Mouse (Mus musculus) midbrain, embryonic 11.5 days (tissue): ENCODE measurements around the gene Sod2. TPM values are rescaled to one million over a fixed set of nuclear protein-coding genes. Genes with fewer than 3 reads are reported as not detected.
"Not testable (repeated sequence)": the region's sequence is repeated elsewhere in the genome, so short reads cannot be mapped to it uniquely, and the experiment has no call there.

ENCODE experiments used
- ATAC-seq: fragments of 200-750 bp; cut with Nextera tagmentation; 2 replicates; pipeline ENCODE4 v1.8.0; 2017; ENCODE audit warnings: moderate TSS enrichment, moderate library complexity; ENCODE audit not compliant: low FRiP score
- DNase-seq: peaks from one replicate; pipeline ENCODE4 v3.0.0; 2015; ENCODE audit warnings: low spot score; ENCODE audit errors: missing footprints
- H3K27ac ChIP-seq: fragments of 300-500 bp; sonication (generic); 2 replicates; pipeline ENCODE4 v1.5.1; 2014; ENCODE audit warnings: low read depth, low read length
- H3K27me3 ChIP-seq: fragments of 300-500 bp; sonication (generic); 2 replicates; pipeline ENCODE4 v1.6.1; 2014; ENCODE audit warnings: mild to moderate bottlenecking, low read length, moderate library complexity, mixed read lengths; ENCODE audit not compliant: control insufficient read depth, insufficient read depth
- H3K36me3 ChIP-seq: fragments of 300-500 bp; sonication (generic); 2 replicates; pipeline ENCODE4 v1.6.1; 2014; ENCODE audit warnings: mild to moderate bottlenecking, low read length, moderate library complexity, mixed read lengths; ENCODE audit not compliant: control insufficient read depth, insufficient read depth
- H3K4me1 ChIP-seq: fragments of 300-500 bp; sonication (generic); 2 replicates; pipeline ENCODE4 v1.6.1; 2014; ENCODE audit warnings: low read length; ENCODE audit not compliant: control insufficient read depth, insufficient read depth
- H3K4me2 ChIP-seq: fragments of 300-500 bp; sonication (generic); 2 replicates; pipeline ENCODE4 v1.6.1; 2014; ENCODE audit warnings: mild to moderate bottlenecking, moderate library complexity
- H3K4me3 ChIP-seq: fragments of 300-500 bp; sonication (generic); 2 replicates; pipeline ENCODE4 v1.5.1; 2014; ENCODE audit warnings: low read depth, low read length
- H3K9ac ChIP-seq: fragments of 300-500 bp; sonication (generic); 2 replicates; pipeline ENCODE4 v1.6.1; 2014; ENCODE audit warnings: low read length
- H3K9me3 ChIP-seq: fragments of 300-500 bp; sonication (generic); 2 replicates; pipeline ENCODE4 v1.6.1; 2016; ENCODE audit warnings: low read length; ENCODE audit not compliant: control insufficient read depth
- WGBS: fragments of 180-500 bp; shearing (Covaris S2); extraction: QIAGEN DNeasy Blood & Tissue Kit; methylation state at CpG from one replicate; pipeline ENCODE4 v1.1.7; 2014; 5-methylcytosine and 5-hydroxymethylcytosine counted together
- polyA plus RNA-seq: library from polyadenylated mRNA; unstranded; fragments of >200 nt; fragmentation: Nextera tagmentation; extraction: Ambion mirVana; gene quantifications from 2 replicates; pipeline ENCODE4 v1.2.1, GENCODE M21; 2014

Gene Sod2
- 114 and 120 TPM in 2 replicates for polyA plus RNA-seq

- Histone ChIP-seq H3K27ac (peak within 1 kb of the TSS; percentile 17), H3K9ac (peak within 1 kb of the TSS; percentile 74), H3K4me2 (peak within 1 kb of the TSS; percentile 83), H3K4me3 (peak within 1 kb of the TSS; percentile 78)
- H3K36me3 ChIP-seq, ATAC-seq, DNase-seq, H3K9me3 ChIP-seq, H3K27me3 ChIP-seq, H3K4me1 ChIP-seq: not testable (repeated sequence)
- WGBS, result 85% methylated on average over 2 of the region's 2 CpGs
Observed at GRCm38 (mm10) chr17:13006546-13006945, at the start of gene Sod2. Gene Sod2, plus strand, starts transcription at chr17:13006846.

DNA sequence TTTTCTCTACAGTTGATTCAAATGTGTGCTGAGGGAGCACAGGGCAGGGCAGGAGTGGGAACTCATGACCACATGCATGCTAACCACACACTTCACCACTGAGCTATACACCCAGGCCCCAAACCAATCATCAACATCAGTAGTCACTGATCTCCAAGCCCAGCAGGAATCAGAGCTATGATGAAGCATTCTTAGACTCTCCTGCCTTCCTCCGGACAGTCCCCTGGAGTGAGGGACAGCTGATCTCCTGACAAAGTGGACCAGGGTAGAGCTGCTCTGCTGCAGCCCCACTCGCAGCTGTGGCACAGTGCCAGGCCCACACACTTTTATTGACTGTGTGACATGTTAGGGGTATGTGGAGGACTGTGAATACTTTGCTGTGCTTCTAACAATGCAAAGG, 47.3 kb upstream of the Sod2 start:
- H3K4me1 ChIP-seq, H3K27ac ChIP-seq, ATAC-seq, H3K9me3 ChIP-seq, H3K27me3 ChIP-seq, H3K9ac ChIP-seq, H3K36me3 ChIP-seq, DNase-seq: not testable (repeated sequence)
- H3K4me2 ChIP-seq, result peak overlapping the region; percentile 37
- WGBS, result 0% methylated on average over 1 of the region's 2 CpGs
- peak overlapping the region; percentile 19; the same call in 1 of the 2 replicates for H3K4me3 ChIP-seq

- H3K27ac ChIP-seq, result peak within 1 kb of the TSS; percentile 75
- H3K9ac ChIP-seq, result peak within 1 kb of the TSS; percentile 70
- DNase-seq (peak; percentile 99), ATAC-seq (peak; percentile 99)
- no peaks in the 10 kb centered on the region for H3K27me3 ChIP-seq
- peaks cover 7% of the 10 kb centered on the region for H3K4me1 ChIP-seq
- WGBS, result under 1% methylated on average over 42 of the region's 42 CpGs
- H3K4me2 ChIP-seq, result peak within 1 kb of the TSS; percentile 69
- H3K9me3 ChIP-seq, result no peaks in the 10 kb centered on the region
- peaks cover 3% of the 10 kb centered on the region; the same call in 1 of the 2 replicates for H3K36me3 ChIP-seq
- H3K4me3 ChIP-seq, result peak within 1 kb of the TSS; percentile 68
Observed at GRCm38 (mm10) chr17:12960331-12960873, 46.2 kb upstream of the Sod2 start, which contains the start of gene Acat2. Gene Acat2, minus strand, starts transcription at chr17:12960747.

DNA sequence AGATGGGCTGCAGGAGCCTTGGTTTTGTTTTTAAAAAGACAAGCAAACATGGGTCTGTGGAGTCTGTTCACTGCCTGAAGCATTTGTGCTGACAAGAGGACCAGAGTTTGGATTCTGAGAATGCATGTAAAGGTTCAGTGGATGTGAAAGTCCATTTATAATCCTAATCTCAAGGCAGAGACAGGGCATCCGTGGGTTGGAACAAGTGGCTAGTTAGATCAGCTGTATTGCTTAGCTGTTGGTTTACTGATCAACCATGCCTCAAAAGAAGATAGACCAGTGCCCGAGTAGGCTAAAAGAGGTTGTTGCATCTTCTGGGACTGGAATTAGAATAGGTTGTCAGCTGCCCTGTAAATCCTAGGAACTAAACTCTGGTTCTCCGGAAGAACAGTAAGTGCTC, 43.2 kb upstream of the Sod2 start:
- Histone ChIP-seq H3K4me1 (peaks cover 7% of the 10 kb centered on the region), H3K27me3 (no peaks in the 10 kb centered on the region), H3K36me3 (peaks cover 8% of the 10 kb centered on the region; the same call in 1 of the 2 replicates), H3K4me2 (no peak overlapping the region), H3K9ac (no peak overlapping the region), H3K4me3 (no peak overlapping the region), H3K9me3 (no peaks in the 10 kb centered on the region), H3K27ac (no peak overlapping the region)
- 88% methylated on average over 3 of the region's 3 CpGs for WGBS
- no peak for DNase-seq
- ATAC-seq, result no peak

- Histone ChIP-seq H3K4me1 (no peaks in the 10 kb centered on the region), H3K27ac (no peak overlapping the region), H3K9ac (no peak overlapping the region), H3K27me3 (no peaks in the 10 kb centered on the region), H3K9me3 (no peaks in the 10 kb centered on the region), H3K4me3 (no peak overlapping the region), H3K4me2 (no peak overlapping the region), H3K36me3 (peaks cover 5% of the 10 kb centered on the region; the same call in 1 of the 2 replicates)
- WGBS, result 100% methylated on average over 2 of the region's 2 CpGs
- no peak for ATAC-seq
- no peak for DNase-seq
Observed at GRCm38 (mm10) chr17:12967173-12967572, 39.5 kb upstream of the Sod2 start.

DNA sequence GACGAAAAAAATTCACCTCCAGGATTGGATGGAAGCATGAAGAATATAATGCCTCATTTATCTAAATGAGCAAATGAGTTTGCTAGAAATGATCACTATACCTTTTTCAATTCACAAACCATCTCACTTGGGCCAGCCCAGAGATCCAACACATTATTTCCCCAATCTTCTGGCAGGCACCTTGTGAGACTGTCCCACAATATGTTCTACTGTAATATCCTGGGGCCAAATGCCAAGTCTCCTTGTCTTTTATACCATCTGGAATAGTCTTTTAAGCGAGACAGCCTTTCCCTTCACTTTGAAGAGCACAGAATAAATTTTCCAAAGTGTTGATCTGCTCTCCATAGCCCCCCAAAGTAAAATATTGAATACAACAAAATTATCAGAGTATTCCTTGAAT, 32.8 kb upstream of the Sod2 start:
- 88% methylated on average over 2 of the region's 2 CpGs for WGBS
- H3K36me3 ChIP-seq, result peaks cover 5% of the 10 kb centered on the region

GRCm38 (mm10) chr17:12978546-12978945, 28.1 kb upstream of the Sod2 start:
- 96% methylated on average over 1 of the region's 1 CpGs for WGBS
- Histone ChIP-seq H3K27ac (no peak overlapping the region), H3K36me3 (peaks cover 20% of the 10 kb centered on the region), H3K27me3 (no peaks in the 10 kb centered on the region), H3K4me1 (no peaks in the 10 kb centered on the region), H3K9ac (no peak overlapping the region), H3K9me3 (no peaks in the 10 kb centered on the region), H3K4me2 (no peak overlapping the region), H3K4me3 (no peak overlapping the region)
- DNase-seq, result no peak
- ATAC-seq, result no peak

More for the DNA sequence above, 32.8 kb upstream of the Sod2 start:
- H3K27me3 ChIP-seq, result no peaks in the 10 kb centered on the region
- H3K9ac ChIP-seq, result no peak overlapping the region
- DNase-seq (no peak), ATAC-seq (no peak)
- no peaks in the 10 kb centered on the region for H3K4me1 ChIP-seq
- no peak overlapping the region for H3K27ac ChIP-seq
- no peaks in the 10 kb centered on the region for H3K9me3 ChIP-seq
- H3K4me3 ChIP-seq, result no peak overlapping the region
- no peak overlapping the region for H3K4me2 ChIP-seq

DNA sequence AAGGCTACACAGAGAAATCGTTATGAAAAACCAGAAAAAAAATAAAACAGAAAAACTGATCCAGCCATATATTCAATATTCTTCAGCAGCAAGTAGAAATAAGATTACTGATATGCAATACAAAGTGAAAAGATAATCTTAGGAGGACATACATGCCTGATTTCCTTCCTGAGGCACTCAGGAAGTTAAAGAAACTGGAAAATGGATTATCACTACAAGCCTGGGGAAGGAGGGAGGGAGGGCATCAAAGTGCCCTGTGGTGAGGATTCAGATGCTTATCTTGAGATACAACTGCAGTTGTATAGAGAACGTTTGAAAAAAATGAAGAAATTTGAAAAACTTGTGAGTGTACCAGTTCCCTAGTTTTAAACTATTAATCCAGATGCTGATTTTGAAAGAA, 22.7 kb upstream of the Sod2 start:
- 88% methylated on average over 2 of the region's 2 CpGs for WGBS

DNA sequence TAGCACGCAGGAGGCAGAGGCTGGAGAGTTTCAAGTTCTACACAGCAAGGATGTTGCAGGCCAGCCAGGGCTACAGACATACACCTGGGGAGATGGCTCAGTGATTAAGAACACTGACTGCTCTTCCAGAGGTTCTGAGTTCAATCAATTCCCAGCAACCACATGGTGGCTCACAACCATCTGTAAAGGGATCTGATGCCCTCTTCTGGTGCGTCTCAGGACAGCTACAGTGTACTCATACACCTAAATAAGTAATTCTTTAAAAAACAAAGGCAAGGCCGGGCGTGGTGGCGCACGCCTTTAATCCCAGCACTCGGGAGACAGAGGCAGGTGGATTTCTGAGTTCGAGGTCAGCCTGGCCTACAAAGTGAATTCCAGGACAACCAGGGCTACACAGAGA, 18.6 kb upstream of the Sod2 start:
- peak; percentile 44 for DNase-seq
- not testable (repeated sequence) for H3K9ac ChIP-seq, ATAC-seq, H3K27ac ChIP-seq, H3K27me3 ChIP-seq, H3K9me3 ChIP-seq, H3K4me1 ChIP-seq, H3K4me2 ChIP-seq, H3K4me3 ChIP-seq, H3K36me3 ChIP-seq
- WGBS, result 97% methylated on average over 8 of the region's 8 CpGs

More for the DNA sequence above, 22.7 kb upstream of the Sod2 start:
- no peak overlapping the region for H3K27ac ChIP-seq
- H3K4me1 ChIP-seq, result no peaks in the 10 kb centered on the region
- DNase-seq (peak; percentile 33), ATAC-seq (no peak)
- H3K9me3 ChIP-seq, result no peaks in the 10 kb centered on the region
- H3K36me3 ChIP-seq, result peaks cover 17% of the 10 kb centered on the region; the same call in 1 of the 2 replicates
- no peaks in the 10 kb centered on the region for H3K27me3 ChIP-seq
- H3K4me2 ChIP-seq, result no peak overlapping the region
- no peak overlapping the region for H3K9ac ChIP-seq
- H3K4me3 ChIP-seq, result no peak overlapping the region
